Mouse (Mus musculus): ENCODE results near the gene Eya3. TPM values are rescaled to one million over a fixed set of nuclear protein-coding genes. Genes with fewer than 3 reads are reported as not detected.
A peak's percentile ranks its signal among the peaks of the same experiment; 100 is the strongest.

The Eya3 gene
- polyA plus RNA-seq, 1 experiment from 2014 or later = 12.1 TPM

GRCm38 (mm10) chr4:132628830-132629229 is 10.0 kb upstream of the Eya3 start:
- Histone ChIP-seq H3K4me3 (ENCODE audit: low read length) (no peak overlapping the region), H3K9ac (ENCODE audit: low read depth, low read length) (no peak overlapping the region), H3K9me3 (ENCODE audit: control insufficient read depth, low read length) (no peaks in the 10 kb centered on the region), H3K36me3 (ENCODE audit: control insufficient read depth, insufficient read depth, low read length) (no peaks in the 10 kb centered on the region), H3K27me3 (replicated peaks; ENCODE audit: control insufficient read depth, insufficient read depth, low read length) (no peaks in the 10 kb centered on the region), H3K4me2 (ENCODE audit: low read length) (no peak overlapping the region), H3K4me1 (ENCODE audit: control insufficient read depth, insufficient read depth, low read depth, low read length) (no peaks in the 10 kb centered on the region), H3K27ac (ENCODE audit: low read depth, low read length) (no peak overlapping the region)
- ATAC-seq = no peak
- WGBS = 11% methylated on average over 2 of the region's 2 CpGs

GRCm38 (mm10) chr4:132635971-132636370 is 2.8 kb upstream of the Eya3 start:
- H3K27ac ChIP-seq (ENCODE audit: low read depth, low read length) = no peak overlapping the region
- no peak overlapping the region for H3K4me2 ChIP-seq (ENCODE audit: low read length)
- no peak overlapping the region for H3K9ac ChIP-seq (ENCODE audit: low read depth, low read length)
- no peaks in the 10 kb centered on the region for H3K36me3 ChIP-seq (ENCODE audit: control insufficient read depth, insufficient read depth, low read length)
- WGBS = 93% methylated on average over 2 of the region's 2 CpGs
- peaks cover 9% of the 10 kb centered on the region for H3K4me1 ChIP-seq (ENCODE audit: control insufficient read depth, insufficient read depth, low read depth, low read length)
- no peaks in the 10 kb centered on the region for H3K9me3 ChIP-seq (ENCODE audit: control insufficient read depth, low read length)
- no peak overlapping the region for H3K4me3 ChIP-seq (ENCODE audit: low read length)
- no peak for ATAC-seq
- no peaks in the 10 kb centered on the region for H3K27me3 ChIP-seq (replicated peaks; ENCODE audit: control insufficient read depth, insufficient read depth, low read length)

GRCm38 (mm10) chr4:132636554-132636953 is 2.2 kb upstream of the Eya3 start:
- H3K27ac ChIP-seq (ENCODE audit: low read depth, low read length) = no peak overlapping the region
- 32% methylated on average over 4 of the region's 4 CpGs for WGBS

GRCm38 (mm10) chr4:132639191-132639713 is 465 bp downstream of the Eya3 start:
- peaks cover 9% of the 10 kb centered on the region for H3K4me1 ChIP-seq (ENCODE audit: control insufficient read depth, insufficient read depth, low read depth, low read length)
- no peaks in the 10 kb centered on the region for H3K27me3 ChIP-seq (replicated peaks; ENCODE audit: control insufficient read depth, insufficient read depth, low read length)
- 0 out of 2 replicates have a peak, but pooled peaks cover 2% of the 10 kb centered on the region for H3K36me3 ChIP-seq (ENCODE audit: control insufficient read depth, insufficient read depth, low read length)
- no peaks in the 10 kb centered on the region for H3K9me3 ChIP-seq (ENCODE audit: control insufficient read depth, low read length)
- H3K9ac ChIP-seq (ENCODE audit: low read depth, low read length) = peak overlapping the region; percentile 86
- peak overlapping the region; percentile 89 for H3K4me3 ChIP-seq (ENCODE audit: low read length)
- peak overlapping the region; percentile 96 for H3K4me2 ChIP-seq (ENCODE audit: low read length)
- no peak; the same call in 1 of the 2 replicates for ATAC-seq
- peak overlapping the region; percentile 82 for H3K27ac ChIP-seq (ENCODE audit: low read depth, low read length)
- WGBS = 0% methylated on average over 29 of the region's 35 CpGs

More at GRCm38 (mm10) chr4:132636554-132636953, 2.2 kb upstream of the Eya3 start:
- Histone ChIP-seq H3K9ac (ENCODE audit: low read depth, low read length) (no peak overlapping the region), H3K36me3 (ENCODE audit: control insufficient read depth, insufficient read depth, low read length) (no peaks in the 10 kb centered on the region), H3K9me3 (ENCODE audit: control insufficient read depth, low read length) (no peaks in the 10 kb centered on the region), H3K4me1 (ENCODE audit: control insufficient read depth, insufficient read depth, low read depth, low read length) (peaks cover 9% of the 10 kb centered on the region), H3K27me3 (replicated peaks; ENCODE audit: control insufficient read depth, insufficient read depth, low read length) (no peaks in the 10 kb centered on the region), H3K4me3 (ENCODE audit: low read length) (no peak overlapping the region), H3K4me2 (ENCODE audit: low read length) (no peak overlapping the region)
- ATAC-seq = no peak

GRCm38 (mm10) chr4:132647439-132647838 is 8.7 kb downstream of the Eya3 start:
- Histone ChIP-seq H3K9ac (ENCODE audit: low read depth, low read length) (no peak overlapping the region), H3K4me2 (ENCODE audit: low read length) (no peak overlapping the region), H3K9me3 (ENCODE audit: control insufficient read depth, low read length) (no peaks in the 10 kb centered on the region), H3K4me1 (ENCODE audit: control insufficient read depth, insufficient read depth, low read depth, low read length) (no peaks in the 10 kb centered on the region; the same call in 1 of the 2 replicates), H3K27me3 (replicated peaks; ENCODE audit: control insufficient read depth, insufficient read depth, low read length) (no peaks in the 10 kb centered on the region), H3K36me3 (ENCODE audit: control insufficient read depth, insufficient read depth, low read length) (no peaks in the 10 kb centered on the region), H3K27ac (ENCODE audit: low read depth, low read length) (no peak overlapping the region), H3K4me3 (ENCODE audit: low read length) (no peak overlapping the region)
- ATAC-seq = no peak
- WGBS = 84% methylated on average over 7 of the region's 7 CpGs

GRCm38 (mm10) chr4:132649271-132649999 is 10.6 kb downstream of the Eya3 start:
- H3K9me3 ChIP-seq (ENCODE audit: control insufficient read depth, low read length) = no peaks in the 10 kb centered on the region
- no peak overlapping the region for H3K27ac ChIP-seq (ENCODE audit: low read depth, low read length)
- H3K4me2 ChIP-seq (ENCODE audit: low read length) = no peak overlapping the region
- H3K4me1 ChIP-seq (ENCODE audit: control insufficient read depth, insufficient read depth, low read depth, low read length) = peaks cover 4% of the 10 kb centered on the region
- 50% methylated on average over 6 of the region's 6 CpGs for WGBS
- no peaks in the 10 kb centered on the region for H3K36me3 ChIP-seq (ENCODE audit: control insufficient read depth, insufficient read depth, low read length)
- H3K27me3 ChIP-seq (replicated peaks; ENCODE audit: control insufficient read depth, insufficient read depth, low read length) = no peaks in the 10 kb centered on the region
- no peak overlapping the region for H3K9ac ChIP-seq (ENCODE audit: low read depth, low read length)
- ATAC-seq = no peak
- no peak overlapping the region for H3K4me3 ChIP-seq (ENCODE audit: low read length)

- H3K36me3 ChIP-seq (ENCODE audit: control insufficient read depth, insufficient read depth, low read length) = 0 out of 2 replicates have a peak, but pooled peaks cover 2% of the 10 kb centered on the region
- no peak overlapping the region for H3K27ac ChIP-seq (ENCODE audit: low read depth, low read length)
- H3K4me2 ChIP-seq (ENCODE audit: low read length) = no peak overlapping the region
- WGBS = 23% methylated on average over 4 of the region's 4 CpGs
- H3K9me3 ChIP-seq (ENCODE audit: control insufficient read depth, low read length) = no peaks in the 10 kb centered on the region
- 0 out of 2 replicates have a peak, but pooled peaks have one; percentile 48 for ATAC-seq
- no peak overlapping the region for H3K4me3 ChIP-seq (ENCODE audit: low read length)
- no peak overlapping the region for H3K9ac ChIP-seq (ENCODE audit: low read depth, low read length)
- peaks cover 4% of the 10 kb centered on the region for H3K4me1 ChIP-seq (ENCODE audit: control insufficient read depth, insufficient read depth, low read depth, low read length)
- H3K27me3 ChIP-seq (replicated peaks; ENCODE audit: control insufficient read depth, insufficient read depth, low read length) = no peaks in the 10 kb centered on the region
These were observed 14.1 kb downstream of the Eya3 start for GRCm38 (mm10) chr4:132652842-132653241.

GRCm38 (mm10) chr4:132653799-132654198 is 15.0 kb downstream of the Eya3 start:
- peaks cover 4% of the 10 kb centered on the region for H3K4me1 ChIP-seq (ENCODE audit: control insufficient read depth, insufficient read depth, low read depth, low read length)
- WGBS = 74% methylated on average over 3 of the region's 3 CpGs
- no peak for ATAC-seq

GRCm38 (mm10) chr4:132655290-132655689 is 16.5 kb downstream of the Eya3 start:
- Histone ChIP-seq H3K4me3 (ENCODE audit: low read length) (no peak overlapping the region), H3K27ac (ENCODE audit: low read depth, low read length) (no peak overlapping the region), H3K9ac (ENCODE audit: low read depth, low read length) (no peak overlapping the region), H3K36me3 (ENCODE audit: control insufficient read depth, insufficient read depth, low read length) (0 out of 2 replicates have a peak, but pooled peaks cover 2% of the 10 kb centered on the region), H3K4me1 (ENCODE audit: control insufficient read depth, insufficient read depth, low read depth, low read length) (peaks cover 4% of the 10 kb centered on the region), H3K27me3 (replicated peaks; ENCODE audit: control insufficient read depth, insufficient read depth, low read length) (no peaks in the 10 kb centered on the region), H3K4me2 (ENCODE audit: low read length) (no peak overlapping the region), H3K9me3 (ENCODE audit: control insufficient read depth, low read length) (no peaks in the 10 kb centered on the region)
- WGBS = 81% methylated on average over 5 of the region's 5 CpGs
- no peak for ATAC-seq

More at GRCm38 (mm10) chr4:132653799-132654198, 15.0 kb downstream of the Eya3 start:
- H3K27me3 ChIP-seq (replicated peaks; ENCODE audit: control insufficient read depth, insufficient read depth, low read length) = no peaks in the 10 kb centered on the region
- no peak overlapping the region for H3K4me3 ChIP-seq (ENCODE audit: low read length)
- 0 out of 2 replicates have a peak, but pooled peaks cover 2% of the 10 kb centered on the region for H3K36me3 ChIP-seq (ENCODE audit: control insufficient read depth, insufficient read depth, low read length)
- no peak overlapping the region for H3K9ac ChIP-seq (ENCODE audit: low read depth, low read length)
- no peak overlapping the region for H3K27ac ChIP-seq (ENCODE audit: low read depth, low read length)
- no peak overlapping the region for H3K4me2 ChIP-seq (ENCODE audit: low read length)
- no peaks in the 10 kb centered on the region for H3K9me3 ChIP-seq (ENCODE audit: control insufficient read depth, low read length)
